Mouse (Mus musculus): Measurements from ENCODE around the gene Stk38. TPM values are rescaled to one million over a fixed set of nuclear protein-coding genes. Genes with fewer than 3 reads are reported as not detected.

Stk38 gene
- total RNA-seq, 1 experiment from 2014 or later, result 102 TPM

GRCm38 (mm10) chr17:28924957-28925595, 82.7 kb downstream of the Stk38 start:
- ATAC-seq (replicated peaks in 1 of 2; ENCODE audit: insufficient read depth in 1 of 2, low FRiP score in 2 of 2, low TSS enrichment in 1 of 2, low read depth in 1 of 2, poor library complexity in 2 of 2, severe bottlenecking in 2 of 2), result no peak

DNA sequence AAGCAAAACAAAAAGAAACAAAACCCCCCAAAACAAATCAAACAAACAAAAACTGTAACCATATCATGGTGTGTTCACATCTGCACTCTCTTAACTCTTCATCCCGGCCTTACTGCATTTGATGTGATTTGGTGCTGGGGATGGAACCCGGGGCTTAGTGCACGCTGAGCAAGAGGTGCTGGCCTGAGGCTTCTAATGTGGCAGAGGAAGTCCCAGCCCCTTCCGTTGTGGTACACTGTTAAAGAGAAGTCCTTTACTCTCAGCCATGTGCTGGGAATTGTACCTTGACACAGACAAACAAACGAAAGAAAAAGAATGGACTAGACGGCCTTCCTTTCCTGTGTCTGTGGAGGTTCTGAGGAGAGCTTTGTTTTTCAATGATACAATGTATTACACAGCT, 85.7 kb downstream of the Stk38 start:
- peak in 1 of 2 experiments; percentile 69; a peak in 2 of 4 replicates for ATAC-seq (replicated peaks in 1 of 2; ENCODE audit: insufficient read depth in 1 of 2, low FRiP score in 2 of 2, low TSS enrichment in 1 of 2, low read depth in 1 of 2, poor library complexity in 2 of 2, severe bottlenecking in 2 of 2)

DNA sequence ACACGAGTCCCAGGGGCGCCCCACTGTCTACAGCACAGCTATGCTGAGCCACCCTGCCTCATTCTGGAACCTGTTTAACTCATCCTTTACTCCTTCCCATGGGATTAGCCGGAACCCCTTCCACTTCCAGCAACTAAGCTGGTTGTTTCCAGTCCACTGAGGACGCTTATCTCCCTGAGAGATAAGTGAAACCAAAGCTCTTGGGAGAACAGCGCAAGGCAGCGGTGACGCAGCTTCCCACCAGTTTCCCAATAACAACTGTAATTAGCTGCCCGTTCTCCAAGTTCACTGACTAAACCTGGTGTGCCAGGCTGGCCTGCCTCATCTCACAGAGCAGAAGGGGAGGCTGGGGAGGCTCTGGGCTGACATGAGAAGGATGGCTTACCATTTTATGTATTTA, 86.7 kb downstream of the Stk38 start:
- ATAC-seq (replicated peaks in 1 of 2; ENCODE audit: insufficient read depth in 1 of 2, low FRiP score in 2 of 2, low TSS enrichment in 1 of 2, low read depth in 1 of 2, poor library complexity in 2 of 2, severe bottlenecking in 2 of 2), result no peak

Other genes starting within 250 kb of the Stk38 start
- 5.6 and 9.4 TPM in 2 replicates for gene Mapk13, start 238.7 kb downstream of the Stk38 start, total RNA-seq (2017)
- 7.5 and 13.2 TPM in 2 replicates for gene Brpf3, start 206.9 kb downstream of the Stk38 start, total RNA-seq (2017)
- gene Pnpla1, start 149.6 kb downstream of the Stk38 start, total RNA-seq (2017), result 0.13 and 0.25 TPM in 2 replicates
- 2.8 and 4.5 TPM in 2 replicates for gene 4930539E08Rik, start 92.7 kb downstream of the Stk38 start, total RNA-seq (2017)
- gene Pxt1, start 64.2 kb downstream of the Stk38 start, total RNA-seq (2017), result not detected in 2 replicates
- 57.9 and 64.0 TPM in 2 replicates for gene Kctd20, start 56.0 kb downstream of the Stk38 start, total RNA-seq (2017)
- gene Srsf3, start 24.6 kb upstream of the Stk38 start, total RNA-seq (2017), result 716 and 982 TPM in 2 replicates
- 7.1 and 9.0 TPM in 2 replicates for gene Cdkn1a, start 83.0 kb upstream of the Stk38 start, total RNA-seq (2017)
- 27.8 and 58.2 TPM in 2 replicates for gene Rab44, start 106.2 kb upstream of the Stk38 start, total RNA-seq (2017)
- 1.3 and 1.9 TPM in 2 replicates for gene Cpne5, start 230.2 kb upstream of the Stk38 start, total RNA-seq (2017)